Mouse (Mus musculus): ENCODE measurements around the gene Gbgt1. TPM values are rescaled to one million over a fixed set of nuclear protein-coding genes. Genes with fewer than 3 reads are reported as not detected.
"Not testable (repeated sequence)": the region's sequence is repeated elsewhere in the genome, so short reads cannot be mapped to it uniquely, and the experiment has no call there.

The Gbgt1 gene
- total RNA-seq, 2 experiments from 2014 or later: 2.4 to 2.6 TPM

DNA sequence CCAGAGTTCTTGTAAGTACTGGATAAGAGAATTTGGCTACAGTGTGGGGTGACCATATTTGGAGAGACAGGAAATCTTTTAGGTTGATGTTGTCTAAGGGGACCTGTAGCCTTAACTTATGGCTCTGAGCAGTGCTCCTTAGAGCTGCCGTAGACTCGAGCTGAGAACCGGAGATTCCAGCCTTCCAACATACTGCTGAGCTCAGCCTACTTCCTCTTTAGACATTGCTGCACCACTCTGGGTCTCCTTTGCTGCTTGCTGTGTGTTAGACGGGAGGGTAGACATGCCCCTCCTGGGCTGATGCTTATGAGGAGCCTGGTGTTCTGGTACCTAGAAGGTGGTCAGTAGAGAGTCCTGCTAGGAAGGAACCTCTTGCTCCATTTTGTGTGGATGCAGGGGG is 1.7 kb downstream of the Gbgt1 start:
- no peak for DNase-seq (ENCODE audit: low spot score in 2 of 2)

DNA sequence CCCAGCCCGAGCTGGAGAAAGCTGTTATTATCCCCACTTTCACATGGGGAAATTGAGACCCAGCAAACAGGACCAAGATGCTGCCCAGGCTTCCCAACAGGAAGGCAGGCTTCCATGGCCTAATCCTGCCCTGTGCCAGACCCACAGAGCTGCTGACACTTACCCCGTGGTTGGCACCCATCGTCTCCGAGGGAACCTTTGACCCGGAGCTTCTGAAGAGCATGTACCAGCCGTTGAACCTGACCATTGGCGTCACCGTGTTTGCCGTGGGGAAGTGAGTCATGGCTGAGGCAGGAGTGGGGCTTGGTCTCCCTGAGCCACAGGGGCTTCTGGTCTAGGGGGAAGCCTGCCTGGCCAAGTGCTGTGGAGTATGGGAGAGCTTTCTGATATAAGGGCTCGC is 6.3 kb downstream of the Gbgt1 start:
- DNase-seq (ENCODE audit: low spot score in 2 of 2): no peak

DNA sequence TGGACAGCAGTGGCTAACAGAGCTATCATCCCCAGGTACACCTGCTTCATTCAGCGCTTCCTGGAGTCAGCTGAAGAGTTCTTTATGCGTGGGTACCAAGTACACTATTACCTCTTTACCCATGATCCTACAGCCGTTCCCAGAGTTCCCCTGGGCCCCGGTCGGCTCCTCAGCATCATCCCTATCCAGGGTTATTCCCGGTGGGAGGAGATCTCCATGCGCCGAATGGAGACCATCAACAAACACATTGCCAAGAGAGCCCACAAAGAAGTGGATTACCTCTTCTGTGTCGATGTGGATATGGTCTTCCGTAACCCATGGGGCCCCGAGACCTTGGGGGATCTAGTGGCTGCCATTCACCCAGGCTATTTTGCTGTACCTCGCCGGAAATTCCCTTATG is 8.0 kb downstream of the Gbgt1 start:
- no peak for DNase-seq (ENCODE audit: low spot score in 2 of 2)

DNA sequence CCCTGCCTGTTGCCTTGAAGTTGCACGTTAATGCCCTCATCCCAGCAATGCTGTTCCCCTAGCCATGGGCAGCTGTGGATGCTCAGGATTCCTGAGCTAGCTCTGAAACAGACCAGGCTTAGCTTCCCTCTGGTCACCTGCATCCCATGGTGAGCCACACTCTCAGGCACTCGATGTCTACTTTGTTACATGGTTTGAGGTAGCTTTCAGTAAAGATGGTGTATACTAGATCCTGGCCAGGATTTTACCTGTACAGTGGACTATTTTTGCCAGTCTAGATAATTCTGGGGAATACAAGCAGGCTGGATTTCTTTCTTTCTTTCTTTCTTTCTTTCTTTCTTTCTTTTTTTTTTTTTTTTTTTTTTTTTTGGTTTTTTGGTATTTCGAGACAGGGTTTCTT is 9.1 kb downstream of the Gbgt1 start, which contains the start of gene Gm10134:
Gene Gm10134, plus strand, starts transcription at position 301 of the 400 bp plus-strand sequence.
- DNase-seq (ENCODE audit: low spot score in 2 of 2): no peak

GRCm38 (mm10) chr2:28506291-28506690 is 9.6 kb downstream of the Gbgt1 start:
- no peak for DNase-seq (ENCODE audit: low spot score in 2 of 2)

GRCm38 (mm10) chr2:28511600-28511999 is 14.9 kb downstream of the Gbgt1 start:
- not testable (repeated sequence) for DNase-seq (ENCODE audit: low spot score in 2 of 2)

- peak in 1 of 2 experiments; percentile 64 for DNase-seq (ENCODE audit: low spot score in 2 of 2)
These were observed 16.2 kb downstream of the Gbgt1 start, which contains the start of gene Ralgds for GRCm38 (mm10) chr2:28512798-28513401. TSS of gene Ralgds (plus strand) at chr2:28513125.

DNA sequence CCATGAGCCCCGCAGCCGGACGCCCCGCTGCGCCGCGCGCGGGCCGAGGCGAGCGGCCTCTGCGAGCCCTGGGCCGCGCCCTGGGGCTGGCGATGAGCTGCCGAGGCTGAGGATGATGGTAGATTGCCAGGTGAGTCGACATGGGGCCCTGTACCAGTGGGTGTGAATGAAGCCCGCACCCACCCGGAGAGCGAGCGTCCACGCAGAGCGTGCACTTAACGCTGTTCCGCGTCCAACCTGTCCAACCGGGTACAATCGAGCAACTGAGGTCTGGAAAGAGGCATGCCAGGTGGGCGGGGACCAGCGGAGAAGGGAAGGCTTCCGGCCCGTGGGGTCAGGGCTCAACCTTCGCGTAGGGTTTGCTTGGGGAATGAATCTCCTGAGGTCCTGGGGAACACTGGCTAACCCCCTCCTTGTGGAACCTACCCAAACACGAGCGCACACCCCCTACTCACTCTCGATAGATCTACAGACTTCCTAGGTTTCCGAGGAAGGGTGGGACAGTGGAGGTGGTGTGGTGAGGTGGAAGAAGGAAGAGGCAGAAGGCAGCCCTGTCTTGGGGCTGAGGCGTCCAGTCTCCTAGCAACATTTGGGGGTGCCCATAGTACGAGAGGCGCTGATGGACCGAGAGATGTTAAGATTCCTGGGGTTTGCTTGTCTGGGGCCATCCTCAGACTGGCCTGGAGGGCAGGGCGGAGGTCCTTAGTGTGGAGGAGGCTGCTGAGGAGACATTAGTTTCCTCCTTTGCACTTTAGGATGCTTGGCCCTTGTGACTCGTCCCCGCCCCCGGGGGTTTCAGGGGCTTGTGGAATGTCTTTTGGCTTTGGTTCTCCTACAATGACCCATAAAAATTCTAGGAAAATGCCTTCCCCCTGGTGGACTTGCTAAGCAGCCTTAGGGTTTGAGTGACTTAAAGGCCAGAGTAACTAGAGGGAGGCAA is 17.0 kb downstream of the Gbgt1 start:
- no peak for DNase-seq (ENCODE audit: low spot score in 2 of 2)

GRCm38 (mm10) chr2:28514489-28514888 is 17.8 kb downstream of the Gbgt1 start:
- peak; percentile 83 to 93 for DNase-seq (ENCODE audit: low spot score in 2 of 2)

- DNase-seq (ENCODE audit: low spot score in 2 of 2): peak; percentile 65 to 80
These were observed 20.7 kb downstream of the Gbgt1 start for GRCm38 (mm10) chr2:28517206-28517909.

- peak in 1 of 2 experiments; percentile 64 for DNase-seq (ENCODE audit: low spot score in 2 of 2)
These were observed 21.5 kb downstream of the Gbgt1 start for GRCm38 (mm10) chr2:28518231-28518630.

- DNase-seq (ENCODE audit: low spot score in 2 of 2): no peak
These were observed 23.9 kb downstream of the Gbgt1 start for GRCm38 (mm10) chr2:28520581-28520980.

GRCm38 (mm10) chr2:28521571-28522151 is 25.0 kb downstream of the Gbgt1 start:
- peak; percentile 53 to 61 for DNase-seq (ENCODE audit: low spot score in 2 of 2)

- no peak for DNase-seq (ENCODE audit: low spot score in 2 of 2)
These were observed 25.5 kb downstream of the Gbgt1 start for GRCm38 (mm10) chr2:28522166-28522565.

GRCm38 (mm10) chr2:28523643-28524117 is 27.0 kb downstream of the Gbgt1 start:
- peak; percentile 88 to 90 for DNase-seq (ENCODE audit: low spot score in 2 of 2)

GRCm38 (mm10) chr2:28524406-28524805 is 27.7 kb downstream of the Gbgt1 start:
- DNase-seq (ENCODE audit: low spot score in 2 of 2): no peak

DNA sequence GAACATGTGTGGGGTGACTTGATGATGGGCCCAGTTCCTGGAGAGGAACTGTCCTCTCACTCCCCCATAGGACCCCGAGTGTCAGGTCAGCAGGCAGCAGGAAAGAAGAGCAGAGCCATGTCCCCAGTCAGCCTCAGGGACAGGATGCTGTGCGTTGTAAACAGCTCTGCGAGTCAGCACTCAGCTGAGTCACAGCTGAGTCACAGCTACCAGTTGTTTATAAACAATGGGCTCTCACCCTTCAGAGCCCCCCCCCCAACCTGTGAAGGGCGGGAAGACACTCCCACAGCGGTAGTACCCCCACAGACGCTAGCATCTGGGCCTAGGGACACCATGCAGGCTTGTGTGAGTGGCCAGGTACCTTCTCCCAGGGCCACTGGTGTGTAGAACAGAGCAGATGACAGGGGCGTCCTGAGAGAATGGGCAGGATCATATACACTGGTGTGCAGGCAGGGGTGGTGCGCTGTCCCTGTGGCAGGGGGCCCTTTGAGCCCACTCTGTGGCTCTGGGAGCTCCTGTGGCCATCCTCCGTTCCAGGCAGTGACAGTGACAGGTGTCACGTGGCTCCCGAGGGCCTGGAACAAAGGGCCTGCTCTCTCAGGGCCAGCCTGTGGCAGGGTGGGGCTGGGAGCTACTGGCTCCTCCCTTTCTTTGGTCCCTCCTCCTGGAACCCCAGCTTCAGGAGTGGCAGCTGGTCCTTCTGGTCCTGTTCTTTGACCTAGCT is 28.7 kb downstream of the Gbgt1 start:
- no peak for DNase-seq (ENCODE audit: low spot score in 2 of 2)

DNA sequence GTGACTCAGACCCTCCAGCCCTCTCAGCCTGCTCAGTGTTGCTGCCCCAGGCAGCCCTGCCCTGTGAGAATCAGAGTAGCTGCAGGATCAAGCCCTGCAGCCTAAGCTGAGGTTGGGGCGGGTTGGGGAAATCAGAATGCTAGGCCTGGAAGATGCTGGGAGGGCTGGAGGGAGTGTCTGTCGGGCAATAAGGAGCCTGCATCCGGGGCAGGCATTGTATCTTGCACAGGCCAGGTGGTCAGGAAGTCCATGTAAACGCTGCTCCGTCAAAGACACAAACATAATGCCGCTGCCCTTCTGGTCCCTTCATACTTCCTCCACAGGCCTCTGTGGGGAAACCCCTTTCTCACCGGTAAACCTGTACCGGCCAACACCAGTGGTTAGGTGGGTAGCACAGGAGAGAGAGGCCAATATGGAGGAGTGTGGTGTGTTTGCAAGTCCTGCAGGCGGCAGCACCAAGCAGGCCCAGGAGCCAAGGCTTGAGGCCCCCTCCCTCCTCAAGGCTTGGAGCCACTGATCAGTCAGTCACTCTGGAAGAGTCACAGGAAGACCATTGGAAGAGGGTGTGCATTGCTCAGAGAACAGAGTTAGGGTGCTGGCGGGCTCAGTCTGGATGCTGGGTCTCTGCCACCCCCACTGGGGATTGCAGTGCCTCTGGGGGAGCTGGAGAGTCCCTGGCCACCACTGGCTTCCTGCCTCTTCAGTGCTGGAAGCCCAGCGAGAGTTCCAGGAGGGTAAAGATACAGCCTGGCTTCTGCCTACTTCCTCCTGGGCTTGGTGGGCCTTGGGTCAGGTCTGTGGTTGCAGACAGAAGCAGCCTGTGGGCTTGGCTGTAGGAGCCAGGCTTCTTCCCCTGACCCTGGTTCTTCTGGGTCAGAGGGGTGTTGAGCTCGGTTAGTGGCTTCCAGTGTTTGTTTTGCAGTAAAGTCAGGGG is 29.5 kb downstream of the Gbgt1 start:
- DNase-seq (ENCODE audit: low spot score in 2 of 2): no peak

Data from left cerebral cortex, adult 18-20 months (tissue).